Mouse (Mus musculus): ENCODE data around the gene Pafah1b3.

DNA sequence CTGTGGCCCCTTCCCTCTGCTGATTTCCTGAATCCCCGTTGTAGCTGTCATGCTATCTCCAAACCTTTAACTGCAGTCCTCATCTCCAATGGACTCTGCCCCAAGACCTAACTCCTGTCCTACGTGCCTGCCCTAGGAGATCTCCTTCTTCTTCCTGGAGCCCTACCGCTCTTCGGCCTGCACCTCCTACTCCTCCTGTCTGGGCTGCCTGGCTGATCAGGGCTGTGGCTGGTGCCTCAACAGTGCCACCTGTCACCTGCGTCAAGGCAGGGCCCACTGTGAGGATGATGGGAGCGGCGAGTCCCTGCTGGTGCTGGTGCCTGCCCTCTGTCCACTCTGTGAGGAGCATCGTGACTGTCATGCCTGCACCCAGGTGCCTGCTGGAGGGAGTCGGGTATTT, 41.5 kb upstream of the Pafah1b3 start:
- TF ChIP-seq CTCF (IDR thresholded peaks at IDR 0.05; ENCODE audit: low read depth) (no peak), EP300 (optimal IDR thresholded peaks at IDR 0.05) (no peak)

All from stomach, postnatal 0 days (tissue).